Mouse (Mus musculus) heart, adult 2 months (tissue): ENCODE data around the gene Gm6525.

Experiments
- EP300 ChIP-seq: fragments of 200-500 bp; IDR thresholded peaks from 2 replicates; pipeline ENCODE4 v1.6.1; 2011; ENCODE audit warnings: low read depth, low read length, control low read depth; ENCODE audit not compliant: insufficient read depth
- POLR2A ChIP-seq: fragments of 200-500 bp; IDR thresholded peaks from 2 replicates; pipeline ENCODE4 v1.6.1; 2011; ENCODE audit warnings: mild to moderate bottlenecking, low read depth, low read length, control low read depth; ENCODE audit not compliant: insufficient read depth

GRCm38 (mm10) chr3:84135387-84135786 is 38.5 kb upstream of the Gm6525 start:
- TF ChIP-seq EP300 (no peak), POLR2A (peak; percentile 38; the same call in 1 of the 2 replicates)
